Mouse (Mus musculus): ENCODE measurements at regions not wholly inside any gene's neighbourhood (a gene's known extent, or its start where the extent isn't known, plus 50 kb on each side); places are given as distances from the start of the nearest gene placed in this dataset.
A peak's percentile ranks its signal among the peaks of the same experiment; 100 is the strongest.

DNA sequence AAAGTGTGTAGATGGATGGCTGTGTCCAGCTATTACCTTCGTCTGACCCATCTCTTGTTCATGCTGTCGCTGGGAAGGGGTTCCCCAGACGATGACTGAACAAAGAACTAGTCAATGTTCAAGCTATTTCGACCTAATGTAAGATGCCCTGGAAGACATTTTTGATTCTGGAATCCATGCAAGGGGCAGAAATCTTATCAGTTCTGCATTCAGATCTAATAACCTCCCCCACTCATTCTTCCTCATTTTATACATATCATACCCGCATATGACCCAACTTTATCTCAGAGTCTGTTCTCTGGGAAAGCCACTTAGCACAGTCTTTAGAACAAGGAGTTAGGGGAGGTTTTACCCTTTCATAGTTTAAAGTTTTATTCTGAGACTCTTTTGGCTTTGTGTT, 52.2 kb upstream of the 2310009B15Rik start:
- Histone ChIP-seq H3K27ac (replicated peaks) (no peak overlapping the region), H3K36me3 (ENCODE audit: control insufficient read depth, insufficient read depth, low read length) (no peaks in the 10 kb centered on the region), H3K4me2 (replicated peaks; ENCODE audit: low read depth) (no peak overlapping the region), H3K27me3 (ENCODE audit: control insufficient read depth, insufficient read depth, low read length) (no peaks in the 10 kb centered on the region), H3K9me3 (ENCODE audit: control insufficient read depth, low read length) (no peaks in the 10 kb centered on the region), H3K4me3 (ENCODE audit: low read depth, low read length) (no peak overlapping the region), H3K9ac (ENCODE audit: low read length) (no peak overlapping the region), H3K4me1 (replicated peaks; ENCODE audit: control insufficient read depth, insufficient read depth) (no peaks in the 10 kb centered on the region)
- DNase-seq (ENCODE audit: low spot score) (no peak), ATAC-seq (ENCODE audit: low FRiP score, low TSS enrichment) (no peak)
- TF ChIP-seq CTCF (IDR thresholded peaks at IDR 0.05; ENCODE audit: low read depth): no peak
- no peak for TF ChIP-seq EP300 (optimal IDR thresholded peaks at IDR 0.05)
- 64% methylated on average over 5 of the region's 5 CpGs for WGBS

DNA sequence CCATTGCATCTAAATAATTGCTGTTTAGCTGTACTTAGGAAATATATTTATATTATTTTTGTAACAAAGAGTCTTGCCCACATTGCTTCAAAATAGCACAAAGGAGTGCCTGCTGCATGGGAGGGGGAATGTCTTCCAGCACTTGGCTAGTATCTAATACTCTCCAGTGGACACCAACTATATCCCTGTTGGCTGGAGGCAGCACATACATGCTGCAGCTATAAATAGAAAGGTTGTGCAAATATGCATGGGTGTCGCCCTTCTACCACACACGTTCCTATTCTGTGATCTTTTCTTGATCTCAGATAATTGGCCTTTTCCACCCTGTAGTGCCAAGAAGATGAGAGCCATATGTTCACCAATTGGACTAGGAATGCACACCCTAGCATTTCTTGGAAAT, 53.0 kb upstream of the 2310009B15Rik start:
- DNase-seq (ENCODE audit: low spot score) (no peak), ATAC-seq (ENCODE audit: low FRiP score, low TSS enrichment) (peak; percentile 60; the same call in 1 of the 2 replicates)
- Histone ChIP-seq H3K9ac (ENCODE audit: low read length) (no peak overlapping the region), H3K27ac (replicated peaks) (no peak overlapping the region), H3K9me3 (ENCODE audit: control insufficient read depth, low read length) (no peaks in the 10 kb centered on the region), H3K36me3 (ENCODE audit: control insufficient read depth, insufficient read depth, low read length) (no peaks in the 10 kb centered on the region), H3K4me1 (replicated peaks; ENCODE audit: control insufficient read depth, insufficient read depth) (no peaks in the 10 kb centered on the region), H3K4me3 (ENCODE audit: low read depth, low read length) (no peak overlapping the region), H3K4me2 (replicated peaks; ENCODE audit: low read depth) (no peak overlapping the region), H3K27me3 (ENCODE audit: control insufficient read depth, insufficient read depth, low read length) (no peaks in the 10 kb centered on the region)
- TF ChIP-seq CTCF (IDR thresholded peaks at IDR 0.05; ENCODE audit: low read depth) (peak; percentile 11; the same call in 1 of the 2 replicates), EP300 (optimal IDR thresholded peaks at IDR 0.05) (no peak)
- 17% methylated on average over 2 of the region's 2 CpGs for WGBS

DNA sequence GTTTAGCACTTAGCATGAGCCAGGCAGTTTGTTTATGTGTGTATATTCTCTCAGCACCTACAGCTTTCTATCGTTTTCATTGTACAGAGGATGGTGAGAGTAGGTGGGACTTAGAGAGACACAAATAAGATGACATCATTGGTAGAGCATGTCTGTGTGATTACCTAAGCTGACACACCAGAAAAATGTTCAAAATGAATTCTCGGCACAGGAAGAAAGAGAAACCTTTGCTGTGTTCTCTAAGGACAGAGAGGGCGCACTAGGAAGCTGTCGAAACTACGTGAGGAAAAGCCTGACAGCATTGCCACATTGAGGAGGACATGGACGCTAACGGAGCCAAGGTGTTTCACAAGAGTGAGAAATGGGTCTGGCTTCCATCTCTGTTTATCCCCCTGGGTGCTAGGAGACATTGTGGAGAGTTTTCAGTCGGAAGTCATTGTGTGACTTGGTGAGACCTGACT, 51.0 kb upstream of the Dennd1b start:
- WGBS: 20% methylated on average over 8 of the region's 8 CpGs
- Histone ChIP-seq H3K36me3 (ENCODE audit: control insufficient read depth, insufficient read depth, low read length) (no peaks in the 10 kb centered on the region), H3K4me2 (replicated peaks; ENCODE audit: low read depth) (no peak overlapping the region; the same call in none of the 2 replicates), H3K9ac (ENCODE audit: low read length) (no peak overlapping the region), H3K27ac (replicated peaks) (no peak overlapping the region), H3K9me3 (ENCODE audit: control insufficient read depth, low read length) (no peaks in the 10 kb centered on the region), H3K4me1 (replicated peaks; ENCODE audit: control insufficient read depth, insufficient read depth) (no peaks in the 10 kb centered on the region), H3K27me3 (ENCODE audit: control insufficient read depth, insufficient read depth, low read length) (no peaks in the 10 kb centered on the region), H3K4me3 (ENCODE audit: low read depth, low read length) (no peak overlapping the region)
- ATAC-seq (ENCODE audit: low FRiP score, low TSS enrichment) (peak; percentile 71), DNase-seq (ENCODE audit: low spot score) (peak; percentile 31)
- TF ChIP-seq CTCF (IDR thresholded peaks at IDR 0.05; ENCODE audit: low read depth) (peak; percentile 65), EP300 (optimal IDR thresholded peaks at IDR 0.05) (no peak)

DNA sequence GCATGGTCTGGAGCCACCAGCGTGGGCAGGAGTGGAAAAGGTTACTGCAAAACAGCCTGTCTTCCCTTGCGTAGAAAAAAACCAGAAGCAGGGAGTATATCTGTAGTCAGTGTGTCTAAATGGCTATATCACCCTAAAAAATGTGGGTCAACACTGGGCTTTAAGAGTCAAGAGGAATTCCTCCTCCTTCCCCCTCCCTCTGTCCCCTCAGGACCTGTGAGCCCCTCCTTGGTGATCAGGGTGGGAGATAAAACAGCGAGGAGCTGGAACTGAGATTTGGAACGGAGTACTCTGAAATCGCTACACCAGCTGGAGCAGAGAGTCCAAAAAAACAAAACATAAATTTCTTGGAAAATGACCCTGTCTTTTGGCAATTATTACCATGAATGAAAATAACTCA, 50.3 kb upstream of the Dennd1b start:
- Histone ChIP-seq H3K27ac (replicated peaks) (no peak overlapping the region), H3K36me3 (ENCODE audit: control insufficient read depth, insufficient read depth, low read length) (no peaks in the 10 kb centered on the region), H3K9me3 (ENCODE audit: control insufficient read depth, low read length) (no peaks in the 10 kb centered on the region), H3K4me2 (replicated peaks; ENCODE audit: low read depth) (peak overlapping the region; percentile 38), H3K4me1 (replicated peaks; ENCODE audit: control insufficient read depth, insufficient read depth) (no peaks in the 10 kb centered on the region), H3K9ac (ENCODE audit: low read length) (no peak overlapping the region), H3K4me3 (ENCODE audit: low read depth, low read length) (no peak overlapping the region), H3K27me3 (ENCODE audit: control insufficient read depth, insufficient read depth, low read length) (no peaks in the 10 kb centered on the region)
- DNase-seq (ENCODE audit: low spot score): no peak
- 38% methylated on average over 5 of the region's 5 CpGs for WGBS
- ATAC-seq (ENCODE audit: low FRiP score, low TSS enrichment): no peak
- TF ChIP-seq CTCF (IDR thresholded peaks at IDR 0.05; ENCODE audit: low read depth): no peak

DNA sequence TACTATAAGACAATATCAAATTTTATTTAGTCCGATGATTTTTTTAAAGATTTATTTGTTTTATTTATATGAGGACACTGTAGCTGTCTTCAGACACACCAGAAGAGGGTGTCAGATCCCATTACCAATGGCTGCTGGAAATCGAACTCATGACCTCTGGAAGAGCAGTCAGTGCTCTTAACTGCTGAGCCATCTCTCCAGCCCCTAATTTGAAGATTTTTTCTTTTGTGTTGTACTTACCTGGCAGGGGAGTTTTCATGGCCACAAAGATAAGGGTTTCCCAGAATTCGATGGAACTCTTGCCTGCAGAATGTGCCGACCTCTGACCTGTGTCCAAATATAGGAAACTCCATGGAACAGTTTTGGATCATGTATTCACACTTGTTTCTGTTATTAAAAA, 49.8 kb upstream of the Dennd1b start:
- Histone ChIP-seq H3K4me1 (replicated peaks; ENCODE audit: control insufficient read depth, insufficient read depth) (no peaks in the 10 kb centered on the region), H3K4me2 (replicated peaks; ENCODE audit: low read depth) (no peak overlapping the region), H3K27me3 (ENCODE audit: control insufficient read depth, insufficient read depth, low read length) (no peaks in the 10 kb centered on the region), H3K9ac (ENCODE audit: low read length) (no peak overlapping the region), H3K4me3 (ENCODE audit: low read depth, low read length) (no peak overlapping the region), H3K36me3 (ENCODE audit: control insufficient read depth, insufficient read depth, low read length) (no peaks in the 10 kb centered on the region), H3K9me3 (ENCODE audit: control insufficient read depth, low read length) (no peaks in the 10 kb centered on the region), H3K27ac (replicated peaks) (no peak overlapping the region)
- TF ChIP-seq EP300 (optimal IDR thresholded peaks at IDR 0.05) (no peak), CTCF (IDR thresholded peaks at IDR 0.05; ENCODE audit: low read depth) (no peak)
- ATAC-seq (ENCODE audit: low FRiP score, low TSS enrichment) (no peak), DNase-seq (ENCODE audit: low spot score) (no peak)
- 71% methylated on average over 4 of the region's 4 CpGs for WGBS
